Mouse (Mus musculus) cerebellum, postnatal 25 days (tissue): Measurements from ENCODE around the gene Epo.

ENCODE experiments used
- DNase-seq, 2 experiments: peaks; one replicate each; pipeline ENCODE4 v3.0.0; 2021; ENCODE audit warnings: mixed read lengths in 2 of 2

The Epo gene

GRCm38 (mm10) chr5:137476964-137477363 is 56.1 kb downstream of the Epo start, which contains the start of gene Zan:
TSS of gene Zan (minus strand) at chr5:137477064.
- DNase-seq: no peak

GRCm38 (mm10) chr5:137474351-137474750 is 58.7 kb downstream of the Epo start:
- DNase-seq: no peak

- no peak for DNase-seq
Measured at GRCm38 (mm10) chr5:137472252-137472904, 60.7 kb downstream of the Epo start.

- no peak for DNase-seq
Measured at GRCm38 (mm10) chr5:137466946-137467345, 66.1 kb downstream of the Epo start.

- DNase-seq: no peak
Measured at GRCm38 (mm10) chr5:137465049-137465448, 68.0 kb downstream of the Epo start.

GRCm38 (mm10) chr5:137455866-137456591 is 77.0 kb downstream of the Epo start:
- DNase-seq: no peak

- DNase-seq: no peak
Measured at GRCm38 (mm10) chr5:137455206-137455605, 77.8 kb downstream of the Epo start.

- no peak for DNase-seq
Measured at GRCm38 (mm10) chr5:137445536-137445935, 87.5 kb downstream of the Epo start.

- peak in 1 of 2 experiments; percentile 13 for DNase-seq
Measured at GRCm38 (mm10) chr5:137440216-137440855, 92.7 kb downstream of the Epo start.

- DNase-seq: peak in 1 of 2 experiments; percentile 22
Measured at GRCm38 (mm10) chr5:137433889-137434288, 99.2 kb downstream of the Epo start.
